Mouse (Mus musculus) adrenal gland, postnatal 25 days (tissue): ENCODE data around the gene Rapgef1. TPM values are rescaled to one million over a fixed set of nuclear protein-coding genes. Genes with fewer than 3 reads are reported as not detected.

Source experiments
- total RNA-seq: library from RNA; stranded (reverse); gene quantifications from 2 replicates; pipeline ENCODE4 v1.2.3, GENCODE M21; 2021

The Rapgef1 gene
- total RNA-seq, 1 experiment from 2014 or later = 49.5 TPM

Other genes with a start within 250 kb of the Rapgef1 start
- not detected in 2 replicates for gene Gm13420, start 132.0 kb downstream of the Rapgef1 start, total RNA-seq
- not detected in 2 replicates for gene Gm13547, start 139.6 kb downstream of the Rapgef1 start, total RNA-seq
- gene Coq4, start 167.8 kb downstream of the Rapgef1 start, total RNA-seq = 19.7 and 23.0 TPM in 2 replicates
- gene Trub2, start 168.8 kb downstream of the Rapgef1 start, total RNA-seq = 29.8 and 42.5 TPM in 2 replicates
- gene Slc27a4, start 182.9 kb downstream of the Rapgef1 start, total RNA-seq = 40.9 and 42.2 TPM in 2 replicates
- gene Urm1, start 200.4 kb downstream of the Rapgef1 start, total RNA-seq = 27.4 and 39.2 TPM in 2 replicates
- 11.3 and 11.6 TPM in 2 replicates for gene Cercam, start 249.4 kb downstream of the Rapgef1 start, total RNA-seq